Mouse (Mus musculus) stomach, postnatal 0 days (tissue): Measurements from ENCODE around the gene Tshb.
A peak's percentile ranks its signal among the peaks of the same experiment; 100 is the strongest.

Source experiments
- CTCF ChIP-seq: IDR thresholded peaks from 2 replicates; pipeline ENCODE4 v1.5.1; 2016; ENCODE audit warnings: antibody characterized with exemption, low read depth, mild to moderate bottlenecking, moderate library complexity
- EP300 ChIP-seq: optimal IDR thresholded peaks from 2 replicates; pipeline ENCODE3; 2016; ENCODE audit warnings: antibody characterized with exemption

DNA sequence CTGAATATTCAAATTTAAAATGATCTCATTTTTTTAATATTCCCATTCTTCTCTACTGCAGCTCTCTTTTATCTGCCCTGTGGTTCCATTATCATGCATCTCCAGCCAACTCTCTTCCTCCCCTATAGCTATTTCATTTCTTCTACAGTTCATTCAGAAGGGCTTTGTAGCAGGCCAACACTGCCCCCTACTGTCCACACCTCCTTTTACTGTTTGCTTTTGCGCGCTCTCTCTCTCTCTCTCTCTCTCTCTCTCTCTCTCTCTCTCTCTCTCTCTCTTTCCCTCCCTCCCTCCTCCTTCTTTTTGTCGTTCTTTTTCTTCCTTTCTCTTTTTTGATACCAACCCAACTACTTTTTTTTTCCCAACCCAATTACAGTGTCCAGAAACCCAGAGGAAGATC, 21.4 kb upstream of the Tshb start:
- TF ChIP-seq CTCF (peak; percentile 92), EP300 (no peak)
